Mouse (Mus musculus) adrenal gland, postnatal 14 days (tissue): ENCODE data around the gene Mindy2. TPM values are rescaled to one million over a fixed set of nuclear protein-coding genes. Genes with fewer than 3 reads are reported as not detected.

Experiments used
- DNase-seq: peaks from one replicate; pipeline ENCODE4 v3.0.0; 2021; ENCODE audit warnings: mixed read lengths
- total RNA-seq: library from RNA; stranded (reverse); gene quantifications from 2 replicates; pipeline ENCODE4 v1.2.3, GENCODE M21; 2021

The Mindy2 gene
- total RNA-seq, 1 experiment from 2014 or later: 19.5 TPM

- no peak for DNase-seq
These were observed 11.1 kb upstream of the Mindy2 start for GRCm38 (mm10) chr9:70668048-70668447.

GRCm38 (mm10) chr9:70666811-70667210 lies 9.8 kb upstream of the Mindy2 start:
- peak; percentile 11 for DNase-seq

GRCm38 (mm10) chr9:70665372-70666145 lies 8.6 kb upstream of the Mindy2 start:
- DNase-seq: no peak

GRCm38 (mm10) chr9:70664847-70665246 lies 7.9 kb upstream of the Mindy2 start:
- no peak for DNase-seq

- no peak for DNase-seq
These were observed 1.3 kb upstream of the Mindy2 start for GRCm38 (mm10) chr9:70658266-70658665.

- DNase-seq: peak; percentile 60
These were observed 605 bp downstream of the Mindy2 start, which contains the start of gene Gm10642 for GRCm38 (mm10) chr9:70656130-70657007. Gene Gm10642 (plus strand): TSS chr9:70656251.

GRCm38 (mm10) chr9:70655764-70656129 lies 1.2 kb downstream of the Mindy2 start:
- no peak for DNase-seq

GRCm38 (mm10) chr9:70654496-70654895 lies 2.5 kb downstream of the Mindy2 start:
- no peak for DNase-seq

GRCm38 (mm10) chr9:70653875-70654274 lies 3.1 kb downstream of the Mindy2 start:
- no peak for DNase-seq

- no peak for DNase-seq
These were observed 4.8 kb downstream of the Mindy2 start for GRCm38 (mm10) chr9:70652221-70652620.

- DNase-seq: no peak
These were observed 6.0 kb downstream of the Mindy2 start for GRCm38 (mm10) chr9:70650994-70651393.

- DNase-seq: no peak
These were observed 6.7 kb downstream of the Mindy2 start for GRCm38 (mm10) chr9:70650260-70650659.

- DNase-seq: no peak
These were observed 20.2 kb downstream of the Mindy2 start for GRCm38 (mm10) chr9:70636748-70637147.

GRCm38 (mm10) chr9:70631665-70632064 lies 25.3 kb downstream of the Mindy2 start:
- DNase-seq: no peak

GRCm38 (mm10) chr9:70629711-70630110 lies 27.3 kb downstream of the Mindy2 start:
- peak; percentile 6 for DNase-seq

- DNase-seq: no peak
These were observed 45.8 kb downstream of the Mindy2 start for GRCm38 (mm10) chr9:70611026-70611673.

- peak; percentile 20 for DNase-seq
These were observed 54.7 kb downstream of the Mindy2 start for GRCm38 (mm10) chr9:70602186-70602845.

- DNase-seq: no peak
These were observed 58.7 kb downstream of the Mindy2 start for GRCm38 (mm10) chr9:70598271-70598670.

GRCm38 (mm10) chr9:70591486-70591885 lies 65.5 kb downstream of the Mindy2 start:
- DNase-seq: no peak

GRCm38 (mm10) chr9:70590775-70591174 lies 66.2 kb downstream of the Mindy2 start:
- DNase-seq: no peak

GRCm38 (mm10) chr9:70587171-70587570 lies 69.8 kb downstream of the Mindy2 start:
- no peak for DNase-seq

GRCm38 (mm10) chr9:70585172-70585571 lies 71.8 kb downstream of the Mindy2 start:
- no peak for DNase-seq
